In genomic region chr6:72230875-72231274, GRCm38 (mm10) we compare ENCODE assay signal across 9 mouse cellular contexts. TPM values are rescaled to one million over a fixed set of nuclear protein-coding genes. Genes with fewer than 3 reads are reported as not detected.
DNase-seq lines count a peak whose midpoint lies in the region; ATAC-seq and TF ChIP-seq lines count a peak whose summit lies in the region.
"Had no signal": no experiment of that assay in that cellular context is flagged by ENCODE, and none has a peak within 500 bp of the region (broad histone marks: within the 10 kb centered on the region; RNA-seq: fewer than 3 reads in every experiment).

No protein-coding gene starts in this region.

- TF ChIP-seq EP300 in lung, postnatal 0 days (IDR thresholded peaks at IDR 0.05): no peak

- ATAC-seq in lung, postnatal 0 days: no peak
- peak; percentile 53; the same call in 1 of the 2 replicates for ATAC-seq in embryonic facial prominence, embryonic 14.5 days (ENCODE audit: low read depth)
- peak; percentile 20; the same call in 1 of the 2 replicates for ATAC-seq in limb, embryonic 12.5 days (ENCODE audit: insufficient number of reproducible peaks, insufficient read depth, low FRiP score, low TSS enrichment, low read depth)

- 41% methylated on average over 5 of the region's 5 CpGs for WGBS in heart, embryonic 10.5 days
- WGBS in lung, postnatal 0 days: 42% methylated on average over 5 of the region's 5 CpGs
- WGBS in embryonic facial prominence, embryonic 14.5 days: 23% methylated on average over 3 of the region's 5 CpGs
- WGBS in limb, embryonic 12.5 days: 10% methylated on average over 5 of the region's 5 CpGs

- no peaks in the 10 kb centered on the region for H3K36me3 ChIP-seq in heart, embryonic 10.5 days
- no peaks in the 10 kb centered on the region for H3K36me3 ChIP-seq in lung, postnatal 0 days (ENCODE audit: insufficient read depth, low read length)
- no peaks in the 10 kb centered on the region for H3K36me3 ChIP-seq in embryonic facial prominence, embryonic 14.5 days (ENCODE audit: control insufficient read depth, insufficient read depth, low read length)
- 0 out of 2 replicates have a peak, but pooled peaks cover 3% of the 10 kb centered on the region for H3K36me3 ChIP-seq in limb, embryonic 12.5 days

- 0 out of 2 replicates have a peak overlapping the region, but pooled peaks have one; percentile 9 for H3K4me3 ChIP-seq in heart, embryonic 10.5 days
- H3K4me3 ChIP-seq in lung, postnatal 0 days (ENCODE audit: low read depth, low read length): no peak overlapping the region
- no peak overlapping the region for H3K4me3 ChIP-seq in embryonic facial prominence, embryonic 14.5 days (ENCODE audit: low read depth, low read length)
- peak overlapping the region; percentile 23 for H3K4me3 ChIP-seq in limb, embryonic 12.5 days (replicated peaks)

- H3K4me1 ChIP-seq in heart, embryonic 10.5 days: peaks cover 70% of the 10 kb centered on the region
- H3K4me1 ChIP-seq in lung, postnatal 0 days (ENCODE audit: insufficient read depth, low read depth, low read length): peaks cover 15% of the 10 kb centered on the region; the same call in 1 of the 2 replicates
- peaks cover 31% of the 10 kb centered on the region for H3K4me1 ChIP-seq in embryonic facial prominence, embryonic 14.5 days (ENCODE audit: control insufficient read depth, insufficient read depth, low read length)
- H3K4me1 ChIP-seq in limb, embryonic 12.5 days (replicated peaks): peaks cover 73% of the 10 kb centered on the region

- intact Hi-C loops in heart, postnatal 25 days (cut with DNase I): no loop called here

- no peaks in the 10 kb centered on the region for H3K9me3 ChIP-seq in heart, embryonic 10.5 days
- no peaks in the 10 kb centered on the region for H3K9me3 ChIP-seq in lung, postnatal 0 days (ENCODE audit: low read length)
- H3K9me3 ChIP-seq in embryonic facial prominence, embryonic 14.5 days (ENCODE audit: control insufficient read depth, low read length): no peaks in the 10 kb centered on the region
- H3K9me3 ChIP-seq in limb, embryonic 12.5 days: no peaks in the 10 kb centered on the region

- H3K4me2 ChIP-seq in lung, postnatal 0 days (replicated peaks; ENCODE audit: low read depth, low read length): peak overlapping the region; percentile 89
- H3K4me2 ChIP-seq in embryonic facial prominence, embryonic 14.5 days (ENCODE audit: low read depth, low read length): peak overlapping the region; percentile 37
- peak overlapping the region; percentile 93 for H3K4me2 ChIP-seq in limb, embryonic 12.5 days

- no peak for DNase-seq in heart, embryonic 10.5 days (ENCODE audit: low spot score)
- DNase-seq in heart, postnatal 25 days (ENCODE audit: low spot score): no peak
- no peak for DNase-seq in lung, postnatal 0 days (ENCODE audit: low spot score)
- no peak for DNase-seq in lung, adult 18-20 months
- DNase-seq in embryonic facial prominence, embryonic 14.5 days (ENCODE audit: low spot score): peak; percentile 50
- DNase-seq in ovary, postnatal 36 days (ENCODE audit: low spot score): no peak
- no peak for DNase-seq in cerebellum, adult 11-12 months
- DNase-seq: cerebellum, adult 8-10 months had no signal

- no peak overlapping the region for H3K9ac ChIP-seq in lung, postnatal 0 days (replicated peaks; ENCODE audit: low read depth)
- peak overlapping the region; percentile 37; the same call in 1 of the 2 replicates for H3K9ac ChIP-seq in embryonic facial prominence, embryonic 14.5 days (ENCODE audit: low read depth, low read length)
- H3K9ac ChIP-seq in limb, embryonic 12.5 days (replicated peaks): no peak overlapping the region

- TF ChIP-seq CTCF in lung, postnatal 0 days (IDR thresholded peaks at IDR 0.05): no peak

- H3K27ac ChIP-seq in heart, embryonic 10.5 days: peak overlapping the region; percentile 39
- H3K27ac ChIP-seq in lung, postnatal 0 days (ENCODE audit: low read length): no peak overlapping the region
- no peak overlapping the region for H3K27ac ChIP-seq in embryonic facial prominence, embryonic 14.5 days (replicated peaks; ENCODE audit: low read depth, low read length)
- H3K27ac ChIP-seq in limb, embryonic 12.5 days: no peak overlapping the region

- H3K27me3 ChIP-seq in heart, embryonic 10.5 days (ENCODE audit: insufficient read depth, poor library complexity, severe bottlenecking): peaks cover 49% of the 10 kb centered on the region
- no peaks in the 10 kb centered on the region for H3K27me3 ChIP-seq in lung, postnatal 0 days (replicated peaks; ENCODE audit: insufficient read depth, low read length)
- H3K27me3 ChIP-seq in embryonic facial prominence, embryonic 14.5 days (replicated peaks; ENCODE audit: control insufficient read depth, insufficient read depth, low read length): no peaks in the 10 kb centered on the region
- H3K27me3 ChIP-seq in limb, embryonic 12.5 days: 0 out of 2 replicates have a peak, but pooled peaks cover 3% of the 10 kb centered on the region

RNA-seq across cellular contexts. Expression of gene Atoh8, which starts 4.5 kb away (rescaled TPM):
- 10.9 and 15.7 TPM in 2 replicates for polyA plus RNA-seq in heart, embryonic 10.5 days (2016; fragmentation: Nextera tagmentation; extraction: Ambion mirVana)
- total RNA-seq in heart, postnatal 25 days (2021): 10 to 100 TPM in 1 of 2 experiments, 1 to 10 TPM in 1; 6.1 to 12.4 TPM
- polyA plus RNA-seq in lung, postnatal 0 days (2015; fragmentation: Nextera tagmentation; extraction: Ambion mirVana): 17.3 and 20.6 TPM in 2 replicates
- 12.1 and 12.9 TPM in 2 replicates for polyA plus RNA-seq in embryonic facial prominence, embryonic 14.5 days (2014; fragmentation: Nextera tagmentation; extraction: Ambion mirVana)
- 30.7 and 30.8 TPM in 2 replicates for polyA plus RNA-seq in limb, embryonic 12.5 days (2016; fragmentation: Nextera tagmentation; extraction: Ambion mirVana)

Comparison
In these comparisons a context has a peak if more than half of its experiments do, and no peak if none do; other contexts are left out.
1. H3K4me3 ChIP-seq: peak in heart, embryonic 10.5 days (single experiment) and limb, embryonic 12.5 days (single experiment); none in lung, postnatal 0 days (single experiment) and embryonic facial prominence, embryonic 14.5 days (single experiment).
2. H3K4me2 ChIP-seq: peak in every context shown above with its lines; median percentile 93 in limb, embryonic 12.5 days; 89 in lung, postnatal 0 days; 37 in embryonic facial prominence, embryonic 14.5 days.